Mouse (Mus musculus) CD4-positive naive resting alpha-beta T cell, adult 76 days (primary cell): ENCODE measurements around the gene Rbm8a2. TPM values are rescaled to one million over a fixed set of nuclear protein-coding genes. Genes with fewer than 3 reads are reported as not detected.

Experiments
- total RNA-seq: library from RNA; stranded (reverse); gene quantifications from one replicate; pipeline ENCODE4 v1.2.4, GENCODE M21; 2023

Gene Rbm8a2
- total RNA-seq, result not detected

DNA sequence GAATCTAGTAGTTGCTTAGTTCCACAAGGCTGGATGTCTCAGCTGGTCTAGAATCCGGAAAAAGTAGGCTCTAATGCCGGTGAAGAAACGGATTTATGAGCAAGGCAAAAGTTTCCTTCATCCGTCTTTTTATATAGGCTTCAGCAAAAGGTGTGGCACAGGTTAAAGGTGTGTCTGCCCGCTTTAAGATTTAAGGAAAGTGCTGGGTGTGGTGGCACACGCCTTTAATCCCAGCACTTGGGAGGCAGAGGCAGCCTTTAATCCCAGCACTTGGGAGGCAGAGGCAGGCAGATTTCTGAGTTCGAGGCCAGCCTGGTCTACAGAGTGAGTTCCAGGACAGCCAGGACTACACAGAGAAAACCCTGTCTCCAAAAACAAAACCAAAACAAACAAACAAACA is at the start of gene Rbm8a2:
Rbm8a2 (minus strand) TSS at position 101 of the 400 bp plus-strand sequence.

Other genes with a start within 250 kb of the Rbm8a2 start
- gene Exo1, start 98.5 kb downstream of the Rbm8a2 start, total RNA-seq, result 1.6 TPM
- gene Gm38100, start 58.8 kb downstream of the Rbm8a2 start, total RNA-seq, result not detected